Mouse (Mus musculus) myocyte (in vitro differentiated cells): ENCODE data around the gene Efcc1. TPM values are rescaled to one million over a fixed set of nuclear protein-coding genes. Genes with fewer than 3 reads are reported as not detected.
A peak's percentile ranks its signal among the peaks of the same experiment; 100 is the strongest.

ENCODE experiments used
- H3K27me3 ChIP-seq: one replicate; pipeline ENCODE4 v1.6.1; 2011; ENCODE audit not compliant: control insufficient read depth, insufficient read depth, insufficient read length
- H3K36me3 ChIP-seq: one replicate; pipeline ENCODE4 v1.6.1; 2011; ENCODE audit not compliant: control insufficient read depth, insufficient read depth
- H3K4me2 ChIP-seq: one replicate; pipeline ENCODE4 v1.6.1; 2011; ENCODE audit warnings: low read depth, control low read depth
- H3K4me3 ChIP-seq: one replicate; pipeline ENCODE4 v1.5.1; 2011; ENCODE audit warnings: mild to moderate bottlenecking, control low read depth, moderate library complexity
- H3K79me2 ChIP-seq: one replicate; pipeline ENCODE4 v1.6.1; 2011; ENCODE audit not compliant: control insufficient read depth, insufficient read depth
- H3ac ChIP-seq: one replicate; pipeline ENCODE4 v1.6.1; 2011; ENCODE audit not compliant: control insufficient read depth, insufficient read length
- CEBPB ChIP-seq: IDR thresholded peaks from 2 replicates; pipeline ENCODE4 v1.6.1; 2011; ENCODE audit warnings: mild to moderate bottlenecking, moderate library complexity; ENCODE audit not compliant: poor library complexity, insufficient read depth, severe bottlenecking
- E2F4 ChIP-seq: IDR thresholded peaks from one replicate; pipeline ENCODE4 v1.6.1; 2011; ENCODE audit warnings: mild to moderate bottlenecking, control low read depth, moderate library complexity; ENCODE audit not compliant: insufficient read depth
- MAX ChIP-seq: IDR thresholded peaks from one replicate; pipeline ENCODE4 v1.6.1; 2011; ENCODE audit warnings: low read depth, mild to moderate bottlenecking, control low read depth
- MYOD1 ChIP-seq, 3 experiments: IDR thresholded peaks; one replicate each; pipeline ENCODE4 v1.6.1; 2011; ENCODE audit warnings: control low read depth in 2 of 3, low read depth in 2 of 3, mild to moderate bottlenecking in 2 of 3, moderate library complexity in 1 of 3; ENCODE audit not compliant: insufficient read length in 2 of 3, control insufficient read depth in 1 of 3
- MYOG ChIP-seq, 3 experiments: IDR thresholded peaks; one replicate each; pipeline ENCODE4 v1.6.1; 2011; ENCODE audit warnings: control low read depth in 2 of 3, low read depth in 2 of 3, mild to moderate bottlenecking in 2 of 3; ENCODE audit not compliant: insufficient read length in 2 of 3, control insufficient read depth in 1 of 3, insufficient read depth in 1 of 3
- POLR2A ChIP-seq: IDR thresholded peaks from one replicate; pipeline ENCODE4 v1.6.1; 2011; ENCODE audit warnings: low read depth, mild to moderate bottlenecking, control low read depth, moderate library complexity; ENCODE audit not compliant: insufficient read length
- POLR2AphosphoS2 ChIP-seq: IDR thresholded peaks from one replicate; pipeline ENCODE4 v1.6.1; 2011; ENCODE audit warnings: low read depth, control low read depth; ENCODE audit not compliant: insufficient read length
- REST ChIP-seq: IDR thresholded peaks from one replicate; pipeline ENCODE4 v1.6.1; 2011; ENCODE audit warnings: mild to moderate bottlenecking, control low read depth, moderate library complexity; ENCODE audit not compliant: insufficient read depth, insufficient read length
- SRF ChIP-seq: IDR thresholded peaks from one replicate; pipeline ENCODE4 v1.6.1; 2011; ENCODE audit warnings: low read depth; ENCODE audit not compliant: control insufficient read depth, insufficient read length
- TCF12 ChIP-seq: IDR thresholded peaks from one replicate; pipeline ENCODE4 v1.6.1; 2011; ENCODE audit warnings: mild to moderate bottlenecking, control low read depth; ENCODE audit not compliant: poor library complexity, insufficient read depth, severe bottlenecking
- TCF3 ChIP-seq: IDR thresholded peaks from one replicate; pipeline ENCODE4 v1.6.1; 2011; ENCODE audit warnings: low read depth, control low read depth; ENCODE audit not compliant: insufficient read length
- USF1 ChIP-seq: IDR thresholded peaks from one replicate; pipeline ENCODE4 v1.6.1; 2011; ENCODE audit warnings: low read depth, mild to moderate bottlenecking, control low read depth, moderate library complexity
- polyA plus RNA-seq: library from polyadenylated mRNA; unstranded; fragments of >200 nt; fragmentation: generic; extraction: Trizol; gene quantifications from one replicate; pipeline ENCODE4 v1.2.1, GENCODE M21; 2012; ENCODE audit warnings: missing spikeins

Gene Efcc1
- polyA plus RNA-seq, 1 experiment = 0.04 TPM

- H3ac ChIP-seq = no peak overlapping the region
- H3K79me2 ChIP-seq = no peaks in the 10 kb centered on the region
- H3K36me3 ChIP-seq = no peaks in the 10 kb centered on the region
- peak; percentile 9 for TF ChIP-seq POLR2AphosphoS2
- no peak for TF ChIP-seq MYOD1 (IDR thresholded peaks at IDR 0.05; ENCODE audit: control insufficient read depth in 1 of 3, insufficient read length in 2 of 3, low read depth in 2 of 3)
- TF ChIP-seq E2F4 = no peak
- no peak for TF ChIP-seq USF1
- H3K4me3 ChIP-seq = no peak overlapping the region
- no peak overlapping the region for H3K4me2 ChIP-seq
- H3K27me3 ChIP-seq = no peaks in the 10 kb centered on the region
These were observed 56.6 kb downstream of the Efcc1 start for GRCm38 (mm10) chr6:87787108-87787890.

- Histone ChIP-seq H3K4me2 (no peak overlapping the region), H3K27me3 (no peaks in the 10 kb centered on the region), H3K36me3 (no peaks in the 10 kb centered on the region), H3K79me2 (no peaks in the 10 kb centered on the region), H3K4me3 (no peak overlapping the region), H3ac (no peak overlapping the region)
- no peak for TF ChIP-seq E2F4
- no peak for TF ChIP-seq MYOD1 (IDR thresholded peaks at IDR 0.05; ENCODE audit: control insufficient read depth in 1 of 3, insufficient read length in 2 of 3, low read depth in 2 of 3)
- no peak for TF ChIP-seq CEBPB
- TF ChIP-seq TCF3 = no peak
- TF ChIP-seq POLR2AphosphoS2 = no peak
- TF ChIP-seq SRF = no peak
- no peak for TF ChIP-seq REST
- TF ChIP-seq POLR2A = no peak
- TF ChIP-seq MAX = no peak
- TF ChIP-seq TCF12 = no peak
- no peak for TF ChIP-seq USF1
- TF ChIP-seq MYOG (IDR thresholded peaks at IDR 0.05; ENCODE audit: control insufficient read depth in 1 of 3, insufficient read depth in 1 of 3, insufficient read length in 2 of 3, low read depth in 2 of 3) = no peak
These were observed 57.7 kb downstream of the Efcc1 start for GRCm38 (mm10) chr6:87788266-87788895.

- TF ChIP-seq E2F4 (no peak), CEBPB (no peak), MAX (no peak), TCF12 (peak; percentile 57), MYOD1 (IDR thresholded peaks at IDR 0.05; ENCODE audit: control insufficient read depth in 1 of 3, insufficient read length in 2 of 3, low read depth in 2 of 3) (peak; percentile 84 to 88 (median 88)), POLR2AphosphoS2 (no peak), SRF (no peak), POLR2A (no peak), REST (no peak), TCF3 (no peak), USF1 (no peak), MYOG (IDR thresholded peaks at IDR 0.05; ENCODE audit: control insufficient read depth in 1 of 3, insufficient read depth in 1 of 3, insufficient read length in 2 of 3, low read depth in 2 of 3) (peak; percentile 68 to 89 (median 78))
- no peaks in the 10 kb centered on the region for H3K79me2 ChIP-seq
- no peaks in the 10 kb centered on the region for H3K36me3 ChIP-seq
- no peaks in the 10 kb centered on the region for H3K27me3 ChIP-seq
- no peak overlapping the region for H3ac ChIP-seq
- no peak overlapping the region for H3K4me2 ChIP-seq
- no peak overlapping the region for H3K4me3 ChIP-seq
These were observed 58.4 kb downstream of the Efcc1 start for GRCm38 (mm10) chr6:87788896-87789587.

GRCm38 (mm10) chr6:87789791-87790190, 59.1 kb downstream of the Efcc1 start:
- H3K36me3 ChIP-seq = no peaks in the 10 kb centered on the region
- no peaks in the 10 kb centered on the region for H3K79me2 ChIP-seq
- H3K4me3 ChIP-seq = no peak overlapping the region
- H3K4me2 ChIP-seq = no peak overlapping the region
- TF ChIP-seq MYOG (IDR thresholded peaks at IDR 0.05; ENCODE audit: control insufficient read depth in 1 of 3, insufficient read depth in 1 of 3, insufficient read length in 2 of 3, low read depth in 2 of 3) (no peak), USF1 (no peak), E2F4 (no peak), TCF12 (no peak), POLR2A (no peak), REST (no peak), CEBPB (no peak), MYOD1 (IDR thresholded peaks at IDR 0.05; ENCODE audit: control insufficient read depth in 1 of 3, insufficient read length in 2 of 3, low read depth in 2 of 3) (no peak), SRF (no peak), TCF3 (no peak), POLR2AphosphoS2 (no peak), MAX (no peak)
- no peak overlapping the region for H3ac ChIP-seq
- no peaks in the 10 kb centered on the region for H3K27me3 ChIP-seq
